Mouse (Mus musculus): ENCODE results near the gene Dnaja1.

Gene Dnaja1

DNA sequence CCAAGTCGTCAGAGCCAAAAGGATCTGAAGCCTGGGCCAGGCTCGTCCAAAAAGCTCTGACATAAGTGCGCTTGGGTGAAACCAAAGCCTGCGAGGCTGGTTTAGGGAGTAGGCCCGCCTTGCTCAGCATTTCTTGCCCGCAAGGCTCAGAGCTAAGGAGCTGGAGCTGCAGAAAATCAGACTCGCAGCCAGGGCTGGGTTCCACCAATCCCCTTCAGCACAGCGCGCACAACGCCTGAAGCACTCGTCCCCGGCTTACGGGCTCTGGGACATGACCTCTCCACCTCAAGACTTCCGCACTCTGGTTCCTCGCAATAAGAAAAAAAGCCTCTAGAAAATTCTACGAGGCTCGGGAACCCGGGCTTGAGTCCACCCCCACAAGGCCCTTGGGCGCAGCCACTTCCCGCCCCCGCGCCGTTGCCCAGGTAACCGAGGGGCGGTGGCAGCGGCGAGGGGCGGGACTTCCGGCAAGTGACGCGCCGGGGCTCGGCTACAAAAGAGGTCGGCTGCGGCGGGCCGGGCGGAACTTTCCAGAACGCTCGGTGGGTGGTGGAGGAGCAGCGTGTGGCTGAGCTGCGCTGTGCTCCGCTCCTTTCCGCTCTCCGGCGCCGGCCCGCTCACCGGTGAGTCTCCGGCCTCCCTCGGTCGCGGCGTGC lies at the start of gene Dnaja1:
Gene Dnaja1 (plus strand): TSS at position 140 of the 656 bp plus-strand sequence.
- DNase-seq (ENCODE audit: low spot score in 2 of 2): peak; percentile 97

GRCm38 (mm10) chr4:40673526-40673925 lies 48.4 kb upstream of the Dnaja1 start:
- peak in 1 of 2 experiments; percentile 1 for DNase-seq (ENCODE audit: low spot score in 2 of 2)

DNA sequence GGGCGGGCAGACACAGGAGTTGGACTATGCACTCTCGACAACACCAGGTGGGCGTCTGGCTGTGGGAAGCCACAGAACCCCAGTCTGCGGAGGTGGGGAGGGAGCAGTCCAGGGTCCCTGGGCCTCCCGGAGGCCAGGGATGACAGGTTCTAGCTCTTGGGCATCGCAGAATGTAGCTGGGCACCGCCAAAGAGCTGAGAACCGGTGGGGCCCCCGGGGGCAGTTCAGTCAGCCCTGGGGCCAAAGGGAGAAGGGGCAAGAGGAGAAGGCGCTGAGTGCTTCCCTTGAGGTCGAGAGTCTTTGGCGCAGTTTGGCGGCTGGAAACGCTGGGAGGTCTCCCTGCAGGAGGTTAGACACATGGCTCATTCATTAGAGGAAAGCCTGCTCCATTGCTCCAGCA lies 45.6 kb upstream of the Dnaja1 start:
- DNase-seq (ENCODE audit: low spot score in 2 of 2): peak in 1 of 2 experiments; percentile 0

DNA sequence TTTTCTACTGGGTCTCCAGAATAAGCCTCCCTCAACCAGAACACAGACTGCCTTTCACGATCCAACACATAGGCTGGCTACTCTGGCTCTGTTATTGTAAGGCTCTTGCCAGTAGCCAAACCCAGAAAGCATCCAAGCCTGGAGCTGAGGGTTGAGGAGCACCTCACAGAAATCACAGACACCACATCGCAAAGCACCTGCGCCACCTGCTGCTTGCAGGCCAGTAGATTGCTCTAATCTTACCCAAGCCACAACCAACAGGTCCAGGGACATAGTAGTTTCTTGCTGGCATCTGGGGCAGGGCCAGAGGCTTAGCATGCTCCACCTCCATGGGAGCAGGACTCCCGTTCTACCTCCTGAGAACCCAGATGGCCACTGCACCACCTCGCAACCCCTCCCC lies 44.8 kb upstream of the Dnaja1 start:
- peak; percentile 48 to 55 for DNase-seq (ENCODE audit: low spot score in 2 of 2)

GRCm38 (mm10) chr4:40680250-40680860 lies 41.6 kb upstream of the Dnaja1 start:
- DNase-seq (ENCODE audit: low spot score in 2 of 2): peak in 1 of 2 experiments; percentile 13

DNA sequence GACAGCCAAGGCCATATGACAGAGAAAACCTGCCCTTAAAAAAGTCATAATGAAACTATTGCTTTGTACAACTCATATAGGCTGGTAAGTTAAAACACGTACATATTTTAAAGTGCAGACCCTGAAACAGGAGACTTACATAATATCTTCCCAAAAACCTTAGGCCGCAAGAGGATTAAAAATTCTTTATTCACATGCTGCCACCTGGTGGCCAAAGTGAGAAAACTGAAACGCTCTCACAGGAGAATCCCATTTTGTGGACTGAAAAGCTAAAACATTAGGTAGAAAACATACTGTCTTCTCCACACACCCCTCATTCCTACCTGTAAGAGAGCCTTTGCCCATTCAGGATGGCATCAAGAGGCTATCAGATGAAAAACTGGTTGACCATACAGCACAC lies 40.0 kb upstream of the Dnaja1 start:
- peak; percentile 83 for DNase-seq (ENCODE audit: low spot score in 2 of 2)

DNA sequence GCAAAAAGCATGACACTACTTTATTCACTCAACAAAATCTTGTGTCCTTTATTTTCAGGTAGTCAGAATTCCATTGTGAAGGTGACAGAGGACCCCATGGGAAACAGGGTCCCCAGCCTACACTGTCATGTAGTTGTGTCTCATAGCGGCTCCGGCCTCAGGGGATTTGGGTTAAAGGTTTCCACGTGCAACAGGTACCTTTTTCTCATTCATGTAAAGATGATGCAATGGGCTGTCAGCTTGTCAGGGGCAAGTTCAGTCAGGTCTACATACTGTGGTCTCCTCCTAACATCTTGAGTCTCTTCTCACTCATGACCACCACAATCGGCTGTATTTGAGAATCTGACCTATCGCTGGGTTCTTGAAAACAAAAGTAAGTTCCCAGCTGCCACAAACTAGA lies 39.6 kb upstream of the Dnaja1 start:
- DNase-seq (ENCODE audit: low spot score in 2 of 2): no peak

DNA sequence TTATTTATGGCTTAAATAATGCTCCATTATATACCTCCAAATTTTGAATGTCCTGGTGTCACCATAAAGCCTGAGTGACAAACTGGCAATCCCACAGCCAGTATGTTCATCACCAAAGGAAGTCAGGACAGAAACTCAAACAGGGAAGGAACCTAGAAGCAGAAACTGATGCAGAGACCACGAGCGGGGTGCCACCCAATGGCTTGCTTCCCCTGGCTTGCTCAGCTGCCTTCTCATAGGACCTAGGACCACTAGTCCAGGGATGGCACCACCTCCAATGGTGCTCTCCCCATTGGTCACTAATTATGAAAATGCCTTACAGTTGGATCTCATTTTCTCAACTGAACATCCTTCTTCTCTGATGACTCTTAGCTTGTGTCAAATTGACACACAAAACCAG lies 38.6 kb upstream of the Dnaja1 start:
- no peak for DNase-seq (ENCODE audit: low spot score in 2 of 2)

DNA sequence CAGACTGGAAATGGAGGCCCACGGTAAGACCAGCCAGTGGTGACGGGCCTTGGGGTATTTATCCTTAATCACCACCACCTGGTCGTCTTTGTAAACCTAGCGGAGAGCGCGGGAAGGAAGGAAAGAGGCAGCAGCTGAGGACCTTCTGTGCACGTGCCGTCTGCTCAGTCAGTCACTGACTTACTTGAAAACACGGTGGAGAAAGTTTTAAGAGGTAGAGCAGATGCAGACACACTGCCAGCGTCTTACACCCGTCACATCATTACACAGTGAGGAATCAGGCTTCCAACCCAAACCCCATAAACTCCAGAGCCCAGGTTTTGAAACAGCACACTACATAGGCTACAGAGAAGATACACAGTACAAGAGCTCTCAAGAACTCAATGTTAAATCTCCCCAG lies 30.9 kb upstream of the Dnaja1 start:
- DNase-seq (ENCODE audit: low spot score in 2 of 2): no peak

DNA sequence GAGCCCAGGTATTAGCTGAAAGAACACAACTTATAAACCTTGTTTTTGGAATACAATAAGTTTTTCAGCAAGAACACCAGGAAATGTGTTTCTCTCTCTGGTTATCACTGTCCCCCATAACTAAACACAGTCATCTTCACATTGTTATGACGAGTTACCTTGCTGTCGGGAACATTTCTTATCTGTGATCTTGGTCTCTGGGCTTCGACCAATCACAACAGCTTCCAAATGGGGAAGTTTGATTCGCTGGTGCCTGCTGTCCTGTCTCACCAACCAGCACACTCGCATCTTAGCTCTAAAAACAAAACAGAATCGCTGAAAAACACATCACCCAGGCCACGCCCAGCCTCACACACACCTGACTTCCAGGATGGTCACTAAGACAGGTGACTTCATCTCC lies 24.9 kb upstream of the Dnaja1 start:
- DNase-seq (ENCODE audit: low spot score in 2 of 2): no peak

DNA sequence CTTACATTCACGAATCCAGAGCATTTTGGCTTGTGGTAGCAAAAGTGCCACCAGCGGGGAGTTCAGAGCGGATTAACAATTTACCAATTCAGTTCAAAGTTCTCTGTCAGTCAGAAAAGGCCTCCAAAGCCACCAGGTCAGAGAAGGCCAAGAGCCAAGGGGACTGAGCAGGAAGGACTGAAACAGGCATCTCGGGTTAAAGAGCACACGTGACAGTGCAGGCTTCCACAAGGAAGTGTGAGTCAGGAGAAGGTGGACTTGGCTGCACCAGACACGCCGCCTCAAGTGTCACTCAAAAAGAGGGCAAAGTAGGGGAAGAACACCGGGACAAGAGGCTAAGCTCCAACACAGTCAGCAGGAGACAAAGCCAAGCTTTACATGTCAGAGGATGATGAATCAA lies 21.7 kb upstream of the Dnaja1 start:
- no peak for DNase-seq (ENCODE audit: low spot score in 2 of 2)

GRCm38 (mm10) chr4:40701796-40702195 lies 20.2 kb upstream of the Dnaja1 start:
- DNase-seq (ENCODE audit: low spot score in 2 of 2): no peak

DNA sequence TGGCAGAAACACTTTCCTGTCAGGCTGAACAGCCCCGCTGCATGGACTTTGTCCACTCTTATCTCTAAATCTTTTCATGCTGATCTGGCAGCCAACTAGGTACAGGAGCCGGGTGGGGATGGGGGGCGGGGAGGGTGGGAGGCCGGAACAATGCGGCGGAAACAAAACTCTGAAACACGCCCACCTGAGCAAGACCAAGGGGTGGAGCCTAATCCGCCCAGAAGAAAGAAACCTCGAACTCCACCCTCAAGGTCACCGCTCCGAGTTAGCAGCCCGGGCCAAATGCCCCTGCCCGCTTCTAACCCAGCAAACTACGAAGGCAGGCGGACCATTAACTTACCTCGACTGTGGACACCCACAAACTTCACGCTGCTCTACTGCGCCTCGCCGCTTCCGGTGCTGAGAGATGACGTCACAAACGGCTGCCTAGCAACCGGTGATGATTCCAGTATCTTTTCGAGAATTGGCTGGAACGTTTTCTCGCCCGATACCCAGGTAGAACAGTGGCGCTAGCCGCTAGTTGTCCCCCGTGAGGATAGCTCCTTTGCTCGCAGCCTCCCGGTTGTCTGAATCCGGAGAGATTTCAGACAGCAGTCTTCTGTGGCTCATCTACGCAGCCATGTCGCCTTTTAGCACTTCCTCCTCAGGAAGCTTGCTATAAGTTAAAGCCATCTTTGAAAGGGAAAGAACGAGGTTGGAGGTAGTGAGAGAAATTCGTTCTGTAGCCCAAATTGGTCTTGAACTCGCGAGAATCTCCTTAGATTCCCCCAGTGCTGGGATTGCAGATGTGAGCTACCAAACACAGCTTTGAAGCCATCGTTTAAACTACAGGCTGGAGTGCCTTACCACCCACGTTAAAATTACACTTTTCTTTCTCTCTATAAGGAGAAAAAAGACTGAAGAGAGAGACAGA lies 18.9 kb upstream of the Dnaja1 start, which contains the start of gene Aptx:
Gene Aptx (minus strand): TSS at position 398 of the 913 bp plus-strand sequence.
- peak; percentile 97 to 99 for DNase-seq (ENCODE audit: low spot score in 2 of 2)

DNA sequence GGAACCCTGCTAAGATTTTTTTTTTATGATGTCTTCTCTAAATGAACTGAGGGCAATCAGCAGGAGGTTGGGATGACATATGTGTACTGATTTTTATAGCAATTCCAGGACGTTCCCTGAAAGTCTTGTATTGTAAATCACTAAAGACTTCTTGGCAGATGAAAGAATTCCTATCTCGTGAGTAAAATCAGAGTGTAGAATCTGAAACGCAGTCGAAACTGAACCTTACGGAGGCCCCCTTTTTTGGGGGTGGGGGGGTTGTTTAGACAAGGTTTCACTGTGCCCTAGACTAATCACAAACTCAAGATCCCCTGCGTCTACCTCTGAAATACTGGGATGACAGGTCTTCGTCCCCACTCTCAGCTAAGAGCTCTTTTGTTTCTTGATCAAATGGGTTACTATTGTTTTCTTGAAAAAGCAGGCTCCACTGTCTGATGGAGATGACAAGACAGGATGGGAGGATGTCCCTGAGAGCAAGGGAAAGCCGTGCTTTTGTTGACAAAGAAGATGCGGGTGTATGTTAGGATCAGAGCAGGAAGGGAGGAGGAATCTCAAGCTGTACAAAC lies 18.2 kb upstream of the Dnaja1 start:
- peak in 1 of 2 experiments; percentile 22 for DNase-seq (ENCODE audit: low spot score in 2 of 2)

GRCm38 (mm10) chr4:40717141-40717540 lies 4.8 kb upstream of the Dnaja1 start:
- DNase-seq (ENCODE audit: low spot score in 2 of 2): no peak

DNA sequence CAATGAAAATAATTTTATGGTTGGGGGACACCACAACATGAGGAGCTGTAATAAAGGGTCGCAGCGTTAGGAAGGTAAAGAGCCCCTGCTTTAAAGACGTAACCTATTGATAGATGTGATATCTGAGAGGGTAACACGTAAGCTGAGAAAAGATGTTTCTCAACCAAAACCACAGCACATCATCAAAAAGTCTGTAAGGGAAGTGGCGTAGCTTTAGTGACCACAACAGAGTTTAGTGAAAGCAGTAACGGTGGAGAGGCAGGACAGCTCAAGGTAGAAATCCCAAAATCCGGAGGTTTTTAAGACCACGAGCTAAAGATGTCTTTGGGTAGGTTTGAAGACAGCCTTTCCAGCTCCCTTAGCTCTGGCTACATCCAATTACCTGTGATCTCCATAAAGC lies 1.0 kb upstream of the Dnaja1 start:
- DNase-seq (ENCODE audit: low spot score in 2 of 2): no peak

GRCm38 (mm10) chr4:40722687-40723460 lies 924 bp downstream of the Dnaja1 start:
- DNase-seq (ENCODE audit: low spot score in 2 of 2): peak in 1 of 2 experiments; percentile 81

DNA sequence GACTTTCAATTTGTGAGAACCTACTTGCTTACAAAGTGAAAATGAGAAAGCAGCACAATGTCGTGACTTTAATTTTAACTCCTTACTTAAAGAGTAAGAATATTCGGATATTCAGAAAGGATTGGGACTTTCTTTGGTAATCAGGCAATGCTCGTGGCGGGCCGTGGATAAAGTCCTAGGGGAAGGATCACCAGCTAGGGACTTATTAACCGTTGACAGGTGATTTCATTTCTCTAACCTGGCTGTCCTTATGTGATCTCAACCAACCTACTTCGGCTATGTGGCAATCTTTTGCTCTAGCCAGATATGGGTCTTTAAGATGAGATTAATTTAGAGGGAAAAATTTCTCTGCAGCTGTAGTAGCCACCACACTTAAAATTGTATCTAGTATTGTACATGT lies 3.2 kb downstream of the Dnaja1 start:
- DNase-seq (ENCODE audit: low spot score in 2 of 2): no peak

- no peak for DNase-seq (ENCODE audit: low spot score in 2 of 2)
Observed at GRCm38 (mm10) chr4:40725554-40725953, 3.6 kb downstream of the Dnaja1 start.

DNA sequence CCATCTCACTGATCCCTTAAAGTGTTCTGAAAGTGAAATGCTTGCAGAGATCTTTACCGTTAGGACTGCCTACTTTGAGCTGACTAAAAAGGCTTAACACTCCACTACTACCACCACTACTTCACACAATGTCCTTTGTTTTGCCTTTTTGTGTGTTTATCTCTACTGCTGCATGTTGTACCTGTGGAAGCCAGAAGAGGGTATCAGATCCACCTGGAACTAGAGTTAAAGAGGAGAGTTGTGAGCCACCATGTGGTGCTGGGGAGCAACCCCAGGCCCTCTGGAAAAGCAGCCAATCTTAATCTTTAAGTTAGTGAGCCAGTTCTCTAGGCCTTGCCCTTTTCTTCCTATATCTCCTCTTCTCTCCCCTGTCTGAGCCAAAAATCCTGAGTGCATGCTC lies 5.3 kb downstream of the Dnaja1 start:
- no peak for DNase-seq (ENCODE audit: low spot score in 2 of 2)

DNA sequence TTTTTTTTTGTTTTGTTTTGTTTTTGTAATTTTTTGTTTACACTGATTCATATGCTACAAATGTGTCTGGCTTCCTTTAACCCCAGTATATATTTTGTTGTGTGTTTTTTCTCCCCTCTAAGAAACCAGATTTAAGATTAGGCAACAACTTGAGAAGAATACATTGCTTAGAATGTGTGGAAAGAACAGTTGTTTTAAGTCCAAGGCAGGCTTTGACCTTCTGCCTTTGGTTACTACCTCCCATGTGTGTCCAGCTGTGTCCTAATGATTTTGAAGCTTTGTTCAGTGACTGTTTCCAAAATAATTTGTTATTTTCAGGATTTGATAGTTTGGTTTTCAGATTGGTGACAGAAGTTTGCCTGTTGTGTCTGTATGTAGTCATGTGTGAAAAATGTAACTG lies 9.3 kb downstream of the Dnaja1 start:
- no peak for DNase-seq (ENCODE audit: low spot score in 2 of 2)

Data from right cerebral cortex, adult 2 months (tissue).